Mouse (Mus musculus) embryonic facial prominence, embryonic 15.5 days (tissue): ENCODE data around the gene Acat2. TPM values are rescaled to one million over a fixed set of nuclear protein-coding genes. Genes with fewer than 3 reads are reported as not detected.
A peak's percentile ranks its signal among the peaks of the same experiment; 100 is the strongest.
"Not testable (repeated sequence)": the region's sequence is repeated elsewhere in the genome, so short reads cannot be mapped to it uniquely, and the experiment has no call there.

Experiments used
- ATAC-seq: fragments of 200-750 bp; cut with Nextera tagmentation; 2 replicates; pipeline ENCODE4 v1.8.0; 2017; ENCODE audit warnings: low read depth, moderate TSS enrichment; ENCODE audit not compliant: insufficient number of reproducible peaks, low FRiP score, low TSS enrichment
- H3K27ac ChIP-seq: fragments of 300-500 bp; sonication (generic); replicated peaks from 2 replicates; pipeline ENCODE4 v1.5.1; 2015; ENCODE audit warnings: mild to moderate bottlenecking, inconsistent platforms
- H3K27me3 ChIP-seq: fragments of 300-500 bp; sonication (generic); 2 replicates; pipeline ENCODE4 v1.6.1; 2015; ENCODE audit warnings: inconsistent platforms
- H3K36me3 ChIP-seq: fragments of 300-500 bp; sonication (generic); 2 replicates; pipeline ENCODE4 v1.6.1; 2015; ENCODE audit warnings: mild to moderate bottlenecking, inconsistent platforms
- H3K4me1 ChIP-seq: fragments of 300-500 bp; sonication (generic); 2 replicates; pipeline ENCODE4 v1.6.1; 2015; ENCODE audit warnings: inconsistent platforms
- H3K4me2 ChIP-seq: fragments of 300-500 bp; sonication (generic); replicated peaks from 2 replicates; pipeline ENCODE4 v1.6.1; 2015; ENCODE audit warnings: mild to moderate bottlenecking, inconsistent platforms
- H3K4me3 ChIP-seq: fragments of 300-500 bp; sonication (generic); replicated peaks from 2 replicates; pipeline ENCODE4 v1.5.1; 2015; ENCODE audit warnings: mild to moderate bottlenecking, inconsistent platforms
- H3K9ac ChIP-seq: fragments of 300-500 bp; sonication (generic); 2 replicates; pipeline ENCODE4 v1.6.1; 2015; ENCODE audit warnings: inconsistent platforms
- H3K9me3 ChIP-seq: fragments of 300-500 bp; sonication (generic); replicated peaks from 2 replicates; pipeline ENCODE4 v1.6.1; 2016; ENCODE audit warnings: inconsistent platforms
- WGBS: fragments of 180-500 bp; shearing (Covaris S2); methylation state at CpG from one replicate; pipeline ENCODE4 v1.1.7; 2015; 5-methylcytosine and 5-hydroxymethylcytosine counted together
- polyA plus RNA-seq: library from polyadenylated mRNA; unstranded; fragments of >200 nt; fragmentation: Nextera tagmentation; extraction: Ambion mirVana; gene quantifications from 2 replicates; pipeline ENCODE4 v1.2.1, GENCODE M21; 2015

The Acat2 gene
- polyA plus RNA-seq, 1 experiment from 2014 or later, result 128 TPM

GRCm38 (mm10) chr17:12931576-12931975 lies 29.0 kb downstream of the Acat2 start:
- H3K9ac ChIP-seq, H3K9me3 ChIP-seq, ATAC-seq, H3K4me2 ChIP-seq, H3K4me1 ChIP-seq, H3K27ac ChIP-seq, H3K4me3 ChIP-seq, H3K36me3 ChIP-seq, H3K27me3 ChIP-seq: not testable (repeated sequence)
- 86% methylated on average over 5 of the region's 5 CpGs for WGBS

- H3K4me3 ChIP-seq, result no peak overlapping the region
- WGBS, result 86% methylated on average over 8 of the region's 8 CpGs
- no peaks in the 10 kb centered on the region for H3K4me1 ChIP-seq
- peaks cover 50% of the 10 kb centered on the region for H3K36me3 ChIP-seq
- no peaks in the 10 kb centered on the region for H3K27me3 ChIP-seq
- no peak for ATAC-seq
- no peaks in the 10 kb centered on the region for H3K9me3 ChIP-seq
- H3K27ac ChIP-seq, result no peak overlapping the region
- no peak overlapping the region for H3K9ac ChIP-seq
- H3K4me2 ChIP-seq, result no peak overlapping the region
Observed at GRCm38 (mm10) chr17:12925703-12926180, 34.8 kb downstream of the Acat2 start.

- H3K4me3 ChIP-seq, result no peak overlapping the region
- H3K4me2 ChIP-seq, result no peak overlapping the region
- no peak overlapping the region for H3K9ac ChIP-seq
- no peak overlapping the region for H3K27ac ChIP-seq
- H3K9me3 ChIP-seq, result no peaks in the 10 kb centered on the region
- no peaks in the 10 kb centered on the region for H3K27me3 ChIP-seq
- H3K36me3 ChIP-seq, result peaks cover 57% of the 10 kb centered on the region
- H3K4me1 ChIP-seq, result no peaks in the 10 kb centered on the region
- WGBS, result 92% methylated on average over 3 of the region's 3 CpGs
- no peak for ATAC-seq
Observed at GRCm38 (mm10) chr17:12925001-12925400, 35.5 kb downstream of the Acat2 start.

- WGBS, result 97% methylated on average over 1 of the region's 1 CpGs
- Histone ChIP-seq H3K27ac (no peak overlapping the region), H3K9me3 (no peaks in the 10 kb centered on the region), H3K4me1 (0 out of 2 replicates have a peak, but pooled peaks cover 3% of the 10 kb centered on the region), H3K9ac (no peak overlapping the region), H3K27me3 (no peaks in the 10 kb centered on the region), H3K36me3 (peaks cover 67% of the 10 kb centered on the region), H3K4me2 (no peak overlapping the region), H3K4me3 (no peak overlapping the region)
- ATAC-seq, result no peak
Observed at GRCm38 (mm10) chr17:12921073-12921472, 39.5 kb downstream of the Acat2 start.

GRCm38 (mm10) chr17:12916588-12917380 lies 43.8 kb downstream of the Acat2 start:
- under 1% methylated on average over 40 of the region's 40 CpGs for WGBS
- Histone ChIP-seq H3K4me1 (0 out of 2 replicates have a peak, but pooled peaks cover 3% of the 10 kb centered on the region), H3K4me2 (peak overlapping the region; percentile 63), H3K9ac (peak overlapping the region; percentile 96), H3K27me3 (no peaks in the 10 kb centered on the region), H3K27ac (peak overlapping the region; percentile 91), H3K4me3 (peak overlapping the region; percentile 93), H3K36me3 (peaks cover 49% of the 10 kb centered on the region), H3K9me3 (no peaks in the 10 kb centered on the region)
- ATAC-seq, result peak; percentile 56

GRCm38 (mm10) chr17:12915881-12916583 lies 44.5 kb downstream of the Acat2 start, which contains the start of gene Mrpl18:
Mrpl18 (minus strand) TSS chr17:12916345.
- peaks cover 52% of the 10 kb centered on the region for H3K36me3 ChIP-seq
- under 1% methylated on average over 56 of the region's 56 CpGs for WGBS

GRCm38 (mm10) chr17:12915488-12915880 lies 45.1 kb downstream of the Acat2 start, which contains the start of gene Tcp1:
Tcp1 (plus strand) TSS chr17:12915701.
- Histone ChIP-seq H3K36me3 (peaks cover 52% of the 10 kb centered on the region), H3K27ac (peak within 1 kb of the TSS; percentile 91), H3K4me3 (peak within 1 kb of the TSS; percentile 93), H3K9ac (peak within 1 kb of the TSS; percentile 96), H3K4me2 (peak within 1 kb of the TSS; percentile 83), H3K9me3 (no peaks in the 10 kb centered on the region), H3K4me1 (0 out of 2 replicates have a peak, but pooled peaks cover 3% of the 10 kb centered on the region), H3K27me3 (no peaks in the 10 kb centered on the region)
- ATAC-seq, result no peak
- WGBS, result under 1% methylated on average over 18 of the region's 18 CpGs

More at GRCm38 (mm10) chr17:12915881-12916583, 44.5 kb downstream of the Acat2 start, which contains the start of gene Mrpl18:
- peak within 1 kb of the TSS; percentile 96 for H3K9ac ChIP-seq
- no peaks in the 10 kb centered on the region for H3K9me3 ChIP-seq
- peak within 1 kb of the TSS; percentile 91 for H3K27ac ChIP-seq
- peak; percentile 99 for ATAC-seq
- H3K27me3 ChIP-seq, result no peaks in the 10 kb centered on the region
- H3K4me1 ChIP-seq, result 0 out of 2 replicates have a peak, but pooled peaks cover 3% of the 10 kb centered on the region
- peak within 1 kb of the TSS; percentile 83 for H3K4me2 ChIP-seq
- H3K4me3 ChIP-seq, result peak within 1 kb of the TSS; percentile 93

- Histone ChIP-seq H3K27ac (no peak overlapping the region), H3K9ac (no peak overlapping the region), H3K9me3 (no peaks in the 10 kb centered on the region), H3K36me3 (peaks cover 41% of the 10 kb centered on the region), H3K27me3 (no peaks in the 10 kb centered on the region), H3K4me1 (no peaks in the 10 kb centered on the region), H3K4me3 (no peak overlapping the region), H3K4me2 (no peak overlapping the region)
- ATAC-seq, result no peak
- WGBS, result 89% methylated on average over 8 of the region's 8 CpGs
Observed at GRCm38 (mm10) chr17:12910391-12910790, 50.2 kb downstream of the Acat2 start.

- Histone ChIP-seq H3K4me1 (no peaks in the 10 kb centered on the region), H3K36me3 (peaks cover 47% of the 10 kb centered on the region), H3K9me3 (no peaks in the 10 kb centered on the region), H3K9ac (no peak within 1 kb of the TSS), H3K27me3 (no peaks in the 10 kb centered on the region), H3K4me2 (no peak within 1 kb of the TSS), H3K27ac (no peak within 1 kb of the TSS), H3K4me3 (no peak within 1 kb of the TSS)
- ATAC-seq, result no peak
- WGBS, result 77% methylated on average over 35 of the region's 35 CpGs
Observed at GRCm38 (mm10) chr17:12909361-12910280, 50.9 kb downstream of the Acat2 start, which contains the start of gene Pnldc1. Pnldc1 (minus strand) TSS chr17:12910230.

- WGBS, result 86% methylated on average over 9 of the region's 9 CpGs
- H3K27ac ChIP-seq, result no peak overlapping the region
- no peak for ATAC-seq
- H3K36me3 ChIP-seq, result peaks cover 25% of the 10 kb centered on the region
- H3K4me1 ChIP-seq, result peaks cover 7% of the 10 kb centered on the region; the same call in 1 of the 2 replicates
- H3K4me2 ChIP-seq, result no peak overlapping the region
- no peak overlapping the region for H3K9ac ChIP-seq
- no peaks in the 10 kb centered on the region for H3K27me3 ChIP-seq
- no peak overlapping the region for H3K4me3 ChIP-seq
- H3K9me3 ChIP-seq, result no peaks in the 10 kb centered on the region
Observed at GRCm38 (mm10) chr17:12906436-12906835, 54.1 kb downstream of the Acat2 start.
